Mouse (Mus musculus) midbrain, embryonic 15.5 days (tissue): ENCODE data around the gene Tmprss12. TPM values are rescaled to one million over a fixed set of nuclear protein-coding genes. Genes with fewer than 3 reads are reported as not detected.
"Not testable (repeated sequence)": the region's sequence is repeated elsewhere in the genome, so short reads cannot be mapped to it uniquely, and the experiment has no call there.

Experiments
- ATAC-seq: fragments of 200-750 bp; cut with Nextera tagmentation; replicated peaks from 2 replicates; pipeline ENCODE4 v1.8.0; 2017; ENCODE audit warnings: moderate TSS enrichment
- H3K27ac ChIP-seq: fragments of 300-500 bp; sonication (generic); 2 replicates; pipeline ENCODE4 v1.5.1; 2015; ENCODE audit warnings: mild to moderate bottlenecking, inconsistent platforms
- H3K27me3 ChIP-seq: fragments of 300-500 bp; sonication (generic); replicated peaks from 2 replicates; pipeline ENCODE4 v1.6.1; 2015; ENCODE audit warnings: inconsistent platforms
- H3K36me3 ChIP-seq: fragments of 300-500 bp; sonication (generic); replicated peaks from 2 replicates; pipeline ENCODE4 v1.6.1; 2015; ENCODE audit warnings: inconsistent platforms
- H3K4me1 ChIP-seq: fragments of 300-500 bp; sonication (generic); 2 replicates; pipeline ENCODE4 v1.6.1; 2015; ENCODE audit warnings: inconsistent platforms
- H3K4me2 ChIP-seq: fragments of 300-500 bp; sonication (generic); 2 replicates; pipeline ENCODE4 v1.6.1; 2015; ENCODE audit warnings: inconsistent platforms, mild to moderate bottlenecking, moderate library complexity
- H3K4me3 ChIP-seq: fragments of 300-500 bp; sonication (generic); 2 replicates; pipeline ENCODE4 v1.5.1; 2015; ENCODE audit warnings: mild to moderate bottlenecking, inconsistent platforms
- H3K9ac ChIP-seq: fragments of 300-500 bp; sonication (generic); 2 replicates; pipeline ENCODE4 v1.6.1; 2015; ENCODE audit warnings: mild to moderate bottlenecking, inconsistent platforms
- H3K9me3 ChIP-seq: fragments of 300-500 bp; sonication (generic); 2 replicates; pipeline ENCODE4 v1.6.1; 2016; ENCODE audit warnings: inconsistent platforms
- WGBS: fragments of 180-500 bp; shearing (Covaris S2); methylation state at CpG from one replicate; pipeline ENCODE4 v1.1.7; 2015; ENCODE audit warnings: mixed read lengths; 5-methylcytosine and 5-hydroxymethylcytosine counted together
- polyA plus RNA-seq: library from polyadenylated mRNA; unstranded; fragments of >200 nt; fragmentation: Nextera tagmentation; extraction: Ambion mirVana; gene quantifications from 2 replicates; pipeline ENCODE4 v1.2.1, GENCODE M21; 2015

The Tmprss12 gene
- polyA plus RNA-seq, 1 experiment from 2014 or later: not detected

GRCm38 (mm10) chr15:100288980-100289379 is 8.3 kb downstream of the Tmprss12 start:
- no peak overlapping the region for H3K4me2 ChIP-seq
- WGBS: 92% methylated on average over 6 of the region's 6 CpGs
- no peak overlapping the region for H3K9ac ChIP-seq
- H3K4me3 ChIP-seq: no peak overlapping the region
- ATAC-seq: no peak
- H3K36me3 ChIP-seq: no peaks in the 10 kb centered on the region
- H3K27ac ChIP-seq: no peak overlapping the region
- no peaks in the 10 kb centered on the region for H3K4me1 ChIP-seq
- no peaks in the 10 kb centered on the region for H3K9me3 ChIP-seq
- no peaks in the 10 kb centered on the region for H3K27me3 ChIP-seq

- Histone ChIP-seq H3K27me3 (no peaks in the 10 kb centered on the region), H3K4me3 (no peak overlapping the region), H3K27ac (no peak overlapping the region), H3K9me3 (no peaks in the 10 kb centered on the region), H3K9ac (no peak overlapping the region), H3K4me1 (no peaks in the 10 kb centered on the region), H3K4me2 (no peak overlapping the region), H3K36me3 (no peaks in the 10 kb centered on the region)
- ATAC-seq: no peak
- 79% methylated on average over 5 of the region's 5 CpGs for WGBS
Observed at GRCm38 (mm10) chr15:100290858-100291257, 10.2 kb downstream of the Tmprss12 start.

- 76% methylated on average over 7 of the region's 7 CpGs for WGBS
- H3K36me3 ChIP-seq: no peaks in the 10 kb centered on the region
- no peak overlapping the region for H3K27ac ChIP-seq
- H3K9ac ChIP-seq: no peak overlapping the region
- H3K4me2 ChIP-seq: no peak overlapping the region
- no peak overlapping the region for H3K4me3 ChIP-seq
- ATAC-seq: no peak
- H3K4me1 ChIP-seq: no peaks in the 10 kb centered on the region
- no peaks in the 10 kb centered on the region for H3K27me3 ChIP-seq
- H3K9me3 ChIP-seq: no peaks in the 10 kb centered on the region
Observed at GRCm38 (mm10) chr15:100292326-100292725, 11.7 kb downstream of the Tmprss12 start.

- Histone ChIP-seq H3K27ac (no peak overlapping the region), H3K27me3 (no peaks in the 10 kb centered on the region), H3K9me3 (no peaks in the 10 kb centered on the region), H3K36me3 (no peaks in the 10 kb centered on the region), H3K4me2 (no peak overlapping the region), H3K9ac (no peak overlapping the region), H3K4me3 (no peak overlapping the region), H3K4me1 (no peaks in the 10 kb centered on the region)
- ATAC-seq: no peak
- 93% methylated on average over 5 of the region's 5 CpGs for WGBS
Observed at GRCm38 (mm10) chr15:100297856-100298255, 17.2 kb downstream of the Tmprss12 start.

GRCm38 (mm10) chr15:100300499-100300898 is 19.9 kb downstream of the Tmprss12 start:
- Histone ChIP-seq H3K4me2 (no peak overlapping the region), H3K9ac (no peak overlapping the region), H3K4me3 (no peak overlapping the region), H3K4me1 (peaks cover 11% of the 10 kb centered on the region), H3K27me3 (no peaks in the 10 kb centered on the region), H3K36me3 (no peaks in the 10 kb centered on the region), H3K27ac (no peak overlapping the region), H3K9me3 (no peaks in the 10 kb centered on the region)
- WGBS: 83% methylated on average over 6 of the region's 6 CpGs
- ATAC-seq: no peak

DNA sequence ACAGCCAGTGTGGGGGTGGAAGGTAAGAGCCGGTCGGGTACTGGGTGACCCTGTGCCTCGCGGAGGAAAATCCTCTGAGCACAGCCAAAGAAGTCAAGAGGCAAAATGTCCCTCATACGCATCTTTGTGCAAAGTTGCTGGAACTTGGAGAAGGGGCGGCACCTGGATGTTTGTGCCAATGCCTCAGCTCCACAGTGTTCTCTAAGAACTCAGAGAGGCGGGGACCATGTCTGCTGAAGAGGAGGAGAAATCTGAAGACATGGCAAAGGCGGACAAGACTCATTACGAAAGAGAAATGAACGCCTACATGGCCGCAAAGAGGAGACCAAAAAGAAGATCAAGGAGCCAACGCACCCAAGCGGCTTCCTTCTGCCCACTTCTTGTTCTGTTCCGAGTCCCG is 20.9 kb downstream of the Tmprss12 start:
- 57% methylated on average over 15 of the region's 15 CpGs for WGBS
- H3K4me2 ChIP-seq: no peak overlapping the region
- no peaks in the 10 kb centered on the region for H3K27me3 ChIP-seq
- ATAC-seq: no peak
- H3K4me1 ChIP-seq: peaks cover 15% of the 10 kb centered on the region
- no peaks in the 10 kb centered on the region for H3K36me3 ChIP-seq
- H3K9me3 ChIP-seq: no peaks in the 10 kb centered on the region
- no peak overlapping the region for H3K4me3 ChIP-seq
- H3K9ac ChIP-seq: no peak overlapping the region
- no peak overlapping the region for H3K27ac ChIP-seq

- WGBS: 49% methylated on average over 8 of the region's 8 CpGs
- Histone ChIP-seq H3K9ac (peak overlapping the region; percentile 65), H3K4me2 (peak overlapping the region; percentile 80), H3K9me3 (no peaks in the 10 kb centered on the region), H3K36me3 (no peaks in the 10 kb centered on the region), H3K27ac (peak overlapping the region; percentile 88), H3K27me3 (no peaks in the 10 kb centered on the region), H3K4me1 (peaks cover 15% of the 10 kb centered on the region), H3K4me3 (peak overlapping the region; percentile 56)
- ATAC-seq: no peak
Observed at GRCm38 (mm10) chr15:100303428-100304018, 22.9 kb downstream of the Tmprss12 start.

GRCm38 (mm10) chr15:100304019-100304991 is 23.7 kb downstream of the Tmprss12 start, which contains the start of gene Mettl7a1:
Gene Mettl7a1, plus strand, starts transcription at chr15:100304140.
- WGBS: 3% methylated on average over 25 of the region's 30 CpGs
- peak within 1 kb of the TSS; percentile 88 for H3K27ac ChIP-seq
- H3K27me3 ChIP-seq: no peaks in the 10 kb centered on the region
- peak within 1 kb of the TSS; percentile 65 for H3K9ac ChIP-seq
- H3K4me1 ChIP-seq: peaks cover 15% of the 10 kb centered on the region
- peak; percentile 87 for ATAC-seq
- peak within 1 kb of the TSS; percentile 56 for H3K4me3 ChIP-seq
- peak within 1 kb of the TSS; percentile 80 for H3K4me2 ChIP-seq
- H3K9me3 ChIP-seq: no peaks in the 10 kb centered on the region
- no peaks in the 10 kb centered on the region for H3K36me3 ChIP-seq

GRCm38 (mm10) chr15:100306201-100306600 is 25.6 kb downstream of the Tmprss12 start:
- 91% methylated on average over 2 of the region's 2 CpGs for WGBS
- Histone ChIP-seq H3K4me2 (no peak overlapping the region), H3K27ac (no peak overlapping the region)

GRCm38 (mm10) chr15:100307438-100308096 is 26.9 kb downstream of the Tmprss12 start:
- H3K4me2 ChIP-seq, ATAC-seq, H3K27ac ChIP-seq, H3K9me3 ChIP-seq, H3K9ac ChIP-seq, H3K27me3 ChIP-seq, H3K36me3 ChIP-seq, H3K4me3 ChIP-seq: not testable (repeated sequence)
- 47% methylated on average over 11 of the region's 11 CpGs for WGBS
- peaks cover 15% of the 10 kb centered on the region for H3K4me1 ChIP-seq

More at GRCm38 (mm10) chr15:100306201-100306600, 25.6 kb downstream of the Tmprss12 start:
- Histone ChIP-seq H3K9ac (no peak overlapping the region), H3K36me3 (no peaks in the 10 kb centered on the region), H3K4me1 (peaks cover 15% of the 10 kb centered on the region), H3K27me3 (no peaks in the 10 kb centered on the region), H3K4me3 (no peak overlapping the region), H3K9me3 (no peaks in the 10 kb centered on the region)
- ATAC-seq: no peak

- no peaks in the 10 kb centered on the region for H3K36me3 ChIP-seq
- ATAC-seq: no peak
- no peaks in the 10 kb centered on the region for H3K9me3 ChIP-seq
- H3K27me3 ChIP-seq: no peaks in the 10 kb centered on the region
- no peak overlapping the region for H3K9ac ChIP-seq
- WGBS: 97% methylated on average over 2 of the region's 2 CpGs
- H3K4me3 ChIP-seq: no peak overlapping the region
- no peak overlapping the region for H3K27ac ChIP-seq
- H3K4me2 ChIP-seq: no peak overlapping the region
- H3K4me1 ChIP-seq: no peaks in the 10 kb centered on the region
Observed at GRCm38 (mm10) chr15:100312346-100312745, 31.7 kb downstream of the Tmprss12 start.

DNA sequence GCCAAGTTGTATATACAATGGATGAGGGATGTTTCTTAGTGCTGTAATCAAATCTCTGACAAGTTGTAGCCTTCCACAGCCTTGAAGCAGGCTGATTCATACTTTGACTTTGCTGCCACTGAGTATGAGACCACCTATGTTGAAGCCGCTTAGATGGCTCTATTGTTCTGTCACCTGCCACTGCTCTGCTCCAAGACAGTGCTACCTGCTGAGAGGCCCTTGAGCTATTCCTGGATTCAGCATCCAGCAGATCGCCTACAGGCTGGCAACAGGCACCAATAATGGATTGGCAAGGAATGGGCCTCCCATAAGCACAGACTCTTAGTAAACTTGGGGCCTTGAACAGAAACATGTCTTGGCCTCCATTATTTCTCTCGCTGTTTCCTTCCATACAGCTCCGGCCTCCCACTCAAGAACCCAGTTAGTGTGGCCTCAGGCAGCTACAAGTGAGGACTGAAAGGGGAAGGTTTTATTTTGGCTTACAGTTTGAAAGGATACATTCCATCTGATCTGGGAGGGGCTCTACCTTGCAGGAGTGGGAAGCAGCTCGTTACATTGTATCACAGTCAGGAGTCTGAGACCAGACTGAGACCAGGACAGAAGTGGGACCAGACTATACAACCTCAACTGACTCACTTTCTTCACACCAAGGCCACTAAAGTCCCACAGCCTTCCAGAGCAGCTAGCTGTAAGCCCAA is 34.0 kb downstream of the Tmprss12 start:
- Histone ChIP-seq H3K4me2 (no peak overlapping the region), H3K27me3 (no peaks in the 10 kb centered on the region), H3K27ac (no peak overlapping the region), H3K9me3 (no peaks in the 10 kb centered on the region), H3K9ac (no peak overlapping the region), H3K36me3 (no peaks in the 10 kb centered on the region), H3K4me3 (no peak overlapping the region), H3K4me1 (no peaks in the 10 kb centered on the region)
- no peak for ATAC-seq
- WGBS: 90% methylated on average over 5 of the region's 5 CpGs
